Mouse (Mus musculus) limb, embryonic 11.5 days (tissue): ENCODE data around the gene Stard10. TPM values are rescaled to one million over a fixed set of nuclear protein-coding genes. Genes with fewer than 3 reads are reported as not detected.
A peak's percentile ranks its signal among the peaks of the same experiment; 100 is the strongest.

Experiments used
- ATAC-seq: fragments of 200-750 bp; cut with Nextera tagmentation; 2 replicates; pipeline ENCODE4 v1.8.0; 2017; ENCODE audit warnings: low read depth; ENCODE audit not compliant: insufficient number of reproducible peaks, low FRiP score, low TSS enrichment
- DNase-seq: peaks from one replicate; pipeline ENCODE4 v3.0.0-alpha.2; 2015; ENCODE audit warnings: low spot score
- H3K27ac ChIP-seq: fragments of 300-500 bp; sonication (generic); replicated peaks from 2 replicates; pipeline ENCODE4 v1.5.1; 2014; ENCODE audit warnings: low read depth, mild to moderate bottlenecking, low read length
- H3K27me3 ChIP-seq: fragments of 300-500 bp; sonication (generic); 2 replicates; pipeline ENCODE4 v1.6.1; 2014; ENCODE audit warnings: mild to moderate bottlenecking, low read length, mixed read lengths; ENCODE audit not compliant: control insufficient read depth, insufficient read depth
- H3K36me3 ChIP-seq: fragments of 300-500 bp; sonication (generic); 2 replicates; pipeline ENCODE4 v1.6.1; 2014; ENCODE audit warnings: mild to moderate bottlenecking, low read length, moderate library complexity, mixed read lengths; ENCODE audit not compliant: control insufficient read depth, insufficient read depth
- H3K4me1 ChIP-seq: fragments of 300-500 bp; sonication (generic); 2 replicates; pipeline ENCODE4 v1.6.1; 2014; ENCODE audit warnings: low read length, mixed read lengths; ENCODE audit not compliant: control insufficient read depth, insufficient read depth
- H3K4me2 ChIP-seq: fragments of 300-500 bp; sonication (generic); 2 replicates; pipeline ENCODE4 v1.6.1; 2014; ENCODE audit warnings: low read depth, mild to moderate bottlenecking, moderate library complexity; ENCODE audit not compliant: severe bottlenecking
- H3K4me3 ChIP-seq: fragments of 300-500 bp; sonication (generic); 2 replicates; pipeline ENCODE4 v1.5.1; 2014; ENCODE audit warnings: low read depth, low read length
- H3K9ac ChIP-seq: fragments of 300-500 bp; sonication (generic); 2 replicates; pipeline ENCODE4 v1.6.1; 2014; ENCODE audit warnings: mild to moderate bottlenecking, low read length
- H3K9me3 ChIP-seq: fragments of 300-500 bp; sonication (generic); 2 replicates; pipeline ENCODE4 v1.6.1; 2016; ENCODE audit warnings: low read length; ENCODE audit not compliant: control insufficient read depth
- WGBS: fragments of 180-500 bp; shearing (Covaris S2); extraction: QIAGEN DNeasy Blood & Tissue Kit; methylation state at CpG from one replicate; pipeline ENCODE4 v1.1.7; 2014; 5-methylcytosine and 5-hydroxymethylcytosine counted together
- polyA plus RNA-seq: library from polyadenylated mRNA; unstranded; fragments of >200 nt; fragmentation: Nextera tagmentation; extraction: Ambion mirVana; gene quantifications from 2 replicates; pipeline ENCODE4 v1.2.1, GENCODE M21; 2014

The Stard10 gene
- polyA plus RNA-seq, 1 experiment from 2014 or later, result 17.8 TPM

DNA sequence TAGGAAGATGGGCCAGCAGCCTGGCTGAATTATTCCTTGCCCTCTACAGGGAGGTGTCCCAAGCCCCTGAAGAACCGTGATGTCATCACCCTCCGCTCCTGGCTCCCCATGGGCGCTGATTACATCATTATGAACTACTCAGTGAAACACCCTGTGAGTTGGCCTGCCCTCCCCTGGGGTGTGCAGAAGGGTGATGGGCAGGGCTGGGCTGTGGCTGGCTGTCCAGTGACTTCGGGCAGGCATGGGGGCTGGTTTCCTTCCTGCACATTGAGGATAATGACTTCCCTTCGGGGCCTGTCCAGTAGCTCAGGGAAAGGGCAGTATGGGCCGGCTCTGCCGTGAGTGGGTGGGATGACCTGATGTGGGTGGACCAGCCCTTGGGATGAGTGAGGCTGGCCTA is 26.2 kb downstream of the Stard10 start:
- DNase-seq (no peak), ATAC-seq (no peak)
- H3K9me3 ChIP-seq, result no peaks in the 10 kb centered on the region
- H3K27me3 ChIP-seq, result 0 out of 2 replicates have a peak, but pooled peaks cover 2% of the 10 kb centered on the region
- no peaks in the 10 kb centered on the region for H3K36me3 ChIP-seq
- WGBS, result 69% methylated on average over 7 of the region's 7 CpGs
- no peak overlapping the region for H3K9ac ChIP-seq
- 0 out of 2 replicates have a peak, but pooled peaks cover under 1% of the 10 kb centered on the region for H3K4me1 ChIP-seq
- no peak overlapping the region for H3K4me3 ChIP-seq
- H3K27ac ChIP-seq, result no peak overlapping the region
- H3K4me2 ChIP-seq, result no peak overlapping the region

- no peak for ATAC-seq
- WGBS, result 62% methylated on average over 4 of the region's 4 CpGs
- peaks cover 10% of the 10 kb centered on the region; the same call in 1 of the 2 replicates for H3K4me1 ChIP-seq
- H3K27me3 ChIP-seq, result 0 out of 2 replicates have a peak, but pooled peaks cover 5% of the 10 kb centered on the region
- DNase-seq, result no peak
- no peak overlapping the region for H3K27ac ChIP-seq
- H3K9me3 ChIP-seq, result no peaks in the 10 kb centered on the region
- no peak overlapping the region for H3K4me3 ChIP-seq
- H3K4me2 ChIP-seq, result no peak overlapping the region
- no peak overlapping the region for H3K9ac ChIP-seq
- H3K36me3 ChIP-seq, result no peaks in the 10 kb centered on the region
Observed at GRCm38 (mm10) chr7:101344892-101345291, 28.0 kb downstream of the Stard10 start.

DNA sequence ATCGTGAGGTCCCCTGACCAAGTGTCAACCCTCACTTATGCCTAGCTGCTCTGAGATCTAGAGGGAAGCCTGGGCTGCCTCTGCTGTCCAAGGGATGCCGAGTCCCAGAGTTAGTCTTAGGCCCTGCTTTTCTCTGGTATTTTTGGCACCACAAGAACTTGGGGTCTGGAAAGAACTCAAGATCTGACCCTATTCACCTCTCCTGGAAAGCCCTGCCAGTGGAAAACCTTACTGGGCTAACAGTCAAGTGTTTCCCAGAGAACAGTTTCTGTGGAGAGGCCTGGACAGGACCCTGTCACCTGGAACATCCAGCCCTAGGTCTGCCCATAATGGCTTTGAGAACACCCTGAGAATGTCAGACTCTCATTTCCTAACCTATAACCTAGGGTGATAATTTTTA is 30.1 kb downstream of the Stard10 start:
- Histone ChIP-seq H3K4me2 (no peak overlapping the region), H3K27me3 (0 out of 2 replicates have a peak, but pooled peaks cover 5% of the 10 kb centered on the region), H3K4me1 (peaks cover 10% of the 10 kb centered on the region; the same call in 1 of the 2 replicates), H3K4me3 (no peak overlapping the region), H3K27ac (no peak overlapping the region), H3K9ac (no peak overlapping the region), H3K9me3 (no peaks in the 10 kb centered on the region), H3K36me3 (no peaks in the 10 kb centered on the region)
- no peak for DNase-seq
- WGBS, result 43% methylated on average over 2 of the region's 2 CpGs
- ATAC-seq, result no peak

DNA sequence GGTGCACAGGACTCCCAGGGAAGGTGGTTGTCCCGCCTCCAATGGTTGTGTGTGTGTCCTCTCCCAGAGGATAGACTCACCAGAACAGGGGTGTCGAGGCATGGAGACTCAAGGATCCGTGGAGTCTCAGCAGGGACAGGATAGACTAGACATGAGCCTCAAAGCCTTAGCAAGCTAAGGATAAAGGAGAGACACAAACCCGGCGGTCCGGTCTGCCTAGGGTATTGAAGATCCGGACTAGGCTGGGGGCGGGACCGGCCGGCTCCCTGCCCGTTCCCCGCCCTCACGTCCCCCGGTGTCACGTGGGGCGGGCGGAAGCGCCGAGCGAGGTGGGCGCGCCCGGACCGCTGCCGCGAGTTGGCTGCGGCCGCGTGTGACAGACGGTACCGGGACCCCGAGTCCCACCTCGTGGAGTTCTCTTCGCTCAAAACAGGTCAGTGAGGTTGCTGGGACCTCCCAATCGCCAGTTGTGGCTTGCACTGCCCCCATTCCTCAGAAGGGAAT is 30.9 kb downstream of the Stard10 start, which contains the start of gene Arap1:
Gene Arap1 (plus strand): TSS at position 301 of the 504 bp plus-strand sequence.
- Histone ChIP-seq H3K9me3 (no peaks in the 10 kb centered on the region), H3K27ac (no peak within 1 kb of the TSS), H3K36me3 (no peaks in the 10 kb centered on the region), H3K4me3 (peak within 1 kb of the TSS; percentile 55), H3K9ac (peak within 1 kb of the TSS; percentile 45), H3K4me1 (peaks cover 10% of the 10 kb centered on the region; the same call in 1 of the 2 replicates), H3K27me3 (0 out of 2 replicates have a peak, but pooled peaks cover 5% of the 10 kb centered on the region), H3K4me2 (peak within 1 kb of the TSS; percentile 96)
- DNase-seq (peak; percentile 71), ATAC-seq (peak; percentile 66)
- under 1% methylated on average over 35 of the region's 35 CpGs for WGBS

DNA sequence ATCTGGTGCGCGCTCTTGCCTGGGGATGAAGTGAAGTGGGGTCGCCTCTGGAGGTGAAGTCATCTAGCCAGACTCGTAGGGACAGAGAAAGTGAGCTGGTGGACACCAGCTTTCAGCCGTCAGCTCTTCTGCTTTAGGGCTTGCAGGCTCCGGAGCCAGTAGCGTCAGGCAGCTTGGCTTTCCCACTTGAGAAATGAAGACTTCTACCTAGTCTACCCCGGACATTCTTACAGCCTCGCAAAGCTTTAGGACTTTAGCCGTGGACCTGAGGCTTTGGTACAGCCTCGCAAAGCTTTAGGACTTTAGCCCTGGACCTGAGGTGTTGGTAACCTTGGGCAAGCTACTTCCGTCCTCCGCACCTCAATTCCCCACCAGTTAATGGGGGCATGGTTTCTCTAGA is 31.4 kb downstream of the Stard10 start:
- Histone ChIP-seq H3K4me2 (peak overlapping the region; percentile 96), H3K27me3 (0 out of 2 replicates have a peak, but pooled peaks cover 5% of the 10 kb centered on the region), H3K4me3 (peak overlapping the region; percentile 55), H3K4me1 (peaks cover 10% of the 10 kb centered on the region; the same call in 1 of the 2 replicates), H3K9me3 (no peaks in the 10 kb centered on the region), H3K27ac (no peak overlapping the region), H3K36me3 (no peaks in the 10 kb centered on the region), H3K9ac (peak overlapping the region; percentile 45)
- DNase-seq, result no peak
- 1% methylated on average over 13 of the region's 13 CpGs for WGBS
- peak; percentile 7; the same call in 1 of the 2 replicates for ATAC-seq

DNA sequence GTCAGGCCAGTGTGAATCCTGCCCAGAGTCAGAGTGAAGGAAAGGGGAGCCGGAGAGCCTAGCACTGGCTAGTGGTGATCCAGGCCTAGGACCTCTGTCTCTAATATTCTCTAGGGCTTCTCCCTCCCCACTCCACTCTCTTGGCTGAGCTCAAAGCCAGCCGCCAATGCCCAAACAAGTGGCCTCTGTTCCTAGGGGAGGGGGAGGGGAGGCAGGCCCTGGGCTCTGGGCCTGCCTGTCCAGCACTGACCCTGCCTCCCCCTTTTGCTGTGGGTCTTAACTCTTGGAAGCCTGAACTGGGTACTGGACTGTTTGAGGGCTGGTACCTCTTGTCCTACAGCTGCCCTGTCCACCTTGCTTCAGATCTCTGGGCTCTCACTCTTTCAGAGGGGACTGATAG is 33.0 kb downstream of the Stard10 start:
- Histone ChIP-seq H3K4me1 (peaks cover 10% of the 10 kb centered on the region; the same call in 1 of the 2 replicates), H3K27ac (no peak overlapping the region; the same call in 1 of the 2 replicates), H3K4me2 (no peak overlapping the region), H3K27me3 (0 out of 2 replicates have a peak, but pooled peaks cover 5% of the 10 kb centered on the region), H3K4me3 (no peak overlapping the region), H3K9me3 (no peaks in the 10 kb centered on the region), H3K9ac (no peak overlapping the region), H3K36me3 (no peaks in the 10 kb centered on the region)
- DNase-seq (peak; percentile 40), ATAC-seq (no peak)
- WGBS, result 24% methylated on average over 2 of the region's 2 CpGs

DNA sequence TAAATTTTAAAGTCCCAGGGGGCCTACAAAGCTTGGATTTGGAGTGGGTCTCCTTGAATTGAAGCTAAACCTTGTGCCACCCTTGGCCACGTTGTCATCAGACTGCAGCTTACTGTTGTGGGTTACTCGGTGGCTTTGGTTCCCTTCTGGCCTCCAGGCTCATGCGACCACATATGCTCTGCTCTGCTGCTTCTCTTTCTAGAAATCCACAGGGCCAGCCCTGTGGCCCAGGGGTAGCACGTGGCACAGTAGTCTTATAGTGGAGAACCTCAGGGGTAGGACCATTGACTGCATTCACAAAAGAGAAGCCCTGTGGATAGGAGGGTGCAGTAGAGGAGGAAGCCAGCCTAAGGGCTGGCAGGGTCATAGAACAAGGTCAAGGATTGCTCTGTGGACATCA is 35.5 kb downstream of the Stard10 start:
- no peak overlapping the region for H3K9ac ChIP-seq
- ATAC-seq, result no peak

GRCm38 (mm10) chr7:101354423-101354822 is 37.5 kb downstream of the Stard10 start:
- Histone ChIP-seq H3K9me3 (no peaks in the 10 kb centered on the region), H3K4me2 (no peak overlapping the region), H3K27me3 (no peaks in the 10 kb centered on the region), H3K9ac (no peak overlapping the region), H3K27ac (no peak overlapping the region), H3K36me3 (no peaks in the 10 kb centered on the region), H3K4me1 (peaks cover 3% of the 10 kb centered on the region), H3K4me3 (no peak overlapping the region)
- no peak for DNase-seq
- ATAC-seq, result no peak
- 76% methylated on average over 5 of the region's 5 CpGs for WGBS

More for the DNA sequence above, 35.5 kb downstream of the Stard10 start:
- H3K36me3 ChIP-seq, result no peaks in the 10 kb centered on the region
- H3K4me1 ChIP-seq, result peaks cover 13% of the 10 kb centered on the region
- no peak overlapping the region for H3K4me2 ChIP-seq
- no peaks in the 10 kb centered on the region for H3K9me3 ChIP-seq
- DNase-seq, result no peak
- no peak overlapping the region for H3K4me3 ChIP-seq
- no peak overlapping the region for H3K27ac ChIP-seq
- WGBS, result 86% methylated on average over 4 of the region's 4 CpGs
- H3K27me3 ChIP-seq, result 0 out of 2 replicates have a peak, but pooled peaks cover 3% of the 10 kb centered on the region
